Comparison of ENCODE assay signal across 23 mouse cellular contexts in genomic region chr11:11678972-11679371, GRCm38 (mm10). TPM values are rescaled to one million over a fixed set of nuclear protein-coding genes. Genes with fewer than 3 reads are reported as not detected.
DNase-seq lines count a peak whose midpoint lies in the region; ATAC-seq and TF ChIP-seq lines count a peak whose summit lies in the region.
"Had no signal": no experiment of that assay in that cellular context is flagged by ENCODE, and none has a peak within 500 bp of the region (broad histone marks: within the 10 kb centered on the region; RNA-seq: fewer than 3 reads in every experiment).

No protein-coding gene starts in this region.

- intact Hi-C loops in gastrocnemius, postnatal 14 days (cut with DNase I; ENCODE audit: low total_unique reads) = no loop called here

- no peaks in the 10 kb centered on the region for H3K36me3 ChIP-seq in liver, embryonic 13.5 days
- H3K36me3 ChIP-seq in thymus, adult 2 months (ENCODE audit: control insufficient read depth, insufficient read depth, low read length) = no peaks in the 10 kb centered on the region
- no peaks in the 10 kb centered on the region for H3K36me3 ChIP-seq in forebrain, embryonic 14.5 days (ENCODE audit: control insufficient read depth, insufficient read depth, low read length)
- H3K36me3 ChIP-seq: heart, embryonic 12.5 days had no signal

- no peaks in the 10 kb centered on the region for H3K9me3 ChIP-seq in liver, embryonic 13.5 days (replicated peaks)
- H3K9me3 ChIP-seq in forebrain, embryonic 14.5 days (replicated peaks; ENCODE audit: control insufficient read depth, low read length) = no peaks in the 10 kb centered on the region
- H3K9me3 ChIP-seq: heart, embryonic 12.5 days had no signal

- TF ChIP-seq CTCF in thymus, adult 2 months (IDR thresholded peaks at IDR 0.05; ENCODE audit: borderline replicate concordance, control insufficient read depth, extremely low read depth, insufficient read depth, low read length, poor library complexity) = no peak
- no peak for TF ChIP-seq CTCF in layer of hippocampus, adult 2 months (conservative IDR thresholded peaks at IDR 0.05)

- peak overlapping the region; percentile 19 for H3K4me2 ChIP-seq in liver, embryonic 13.5 days
- no peak overlapping the region for H3K4me2 ChIP-seq in forebrain, embryonic 14.5 days (ENCODE audit: low read length)
- H3K4me2 ChIP-seq: heart, embryonic 12.5 days had no signal

- peak; percentile 66 for DNase-seq in CD4-positive, CD25-positive, alpha-beta regulatory T cell, adult 2 months (ENCODE audit: low read depth, low spot score)
- peak; percentile 58 for DNase-seq in T-cell, adult 2 months (ENCODE audit: low spot score)
- no peak for DNase-seq in liver, embryonic 13.5 days
- peak; percentile 60 for DNase-seq in thymus, adult 2 months
- no peak for DNase-seq in forebrain, embryonic 14.5 days (ENCODE audit: low spot score)
- DNase-seq in cerebellum, adult 11 months = no peak
- no peak for DNase-seq in gastrocnemius, postnatal 14 days
- DNase-seq in layer of hippocampus, adult 2 months (ENCODE audit: low spot score in 2 of 2) = no peak
- DNase-seq: adrenal gland, adult 2 months; cerebellum, adult 8-10 months; gastrocnemius, postnatal 36 days; heart, postnatal 4 days; right cerebral cortex, adult 18-20 months; spleen, adult 18-20 months had no signal

- H3K27me3 ChIP-seq in liver, embryonic 13.5 days = peaks cover 2% of the 10 kb centered on the region; the same call in 1 of the 2 replicates
- no peaks in the 10 kb centered on the region for H3K27me3 ChIP-seq in thymus, adult 2 months (ENCODE audit: control insufficient read depth, insufficient read depth, low read length)
- H3K27me3 ChIP-seq in forebrain, embryonic 14.5 days (replicated peaks; ENCODE audit: control insufficient read depth, insufficient read depth, low read length) = no peaks in the 10 kb centered on the region

- no peak for TF ChIP-seq POLR2A in thymus, adult 2 months (IDR thresholded peaks at IDR 0.05; ENCODE audit: control insufficient read depth, extremely low read depth, insufficient read depth, low read length, poor library complexity)

- peaks cover 21% of the 10 kb centered on the region for H3K4me1 ChIP-seq in liver, embryonic 13.5 days (replicated peaks)
- peaks cover 18% of the 10 kb centered on the region for H3K4me1 ChIP-seq in thymus, adult 2 months (replicated peaks; ENCODE audit: control insufficient read depth, insufficient read depth, low read length)
- no peaks in the 10 kb centered on the region for H3K4me1 ChIP-seq in forebrain, embryonic 14.5 days (ENCODE audit: control insufficient read depth, insufficient read depth, low read length)
- H3K4me1 ChIP-seq: heart, embryonic 12.5 days had no signal

- H3K4me3 ChIP-seq in liver, embryonic 13.5 days (replicated peaks) = no peak overlapping the region
- no peak overlapping the region for H3K4me3 ChIP-seq in thymus, adult 2 months (ENCODE audit: control insufficient read depth, insufficient read depth, low read length)
- H3K4me3 ChIP-seq in forebrain, embryonic 14.5 days (ENCODE audit: low read depth, low read length) = no peak overlapping the region
- H3K4me3 ChIP-seq in layer of hippocampus, adult 2 months = no peak overlapping the region
- H3K4me3 ChIP-seq: erythroblast, embryonic 14.5 days; heart, embryonic 12.5 days had no signal

- peak overlapping the region; percentile 31; the same call in 1 of the 2 replicates for H3K9ac ChIP-seq in liver, embryonic 13.5 days
- H3K9ac ChIP-seq in forebrain, embryonic 14.5 days (ENCODE audit: low read length) = no peak overlapping the region
- H3K9ac ChIP-seq: heart, embryonic 12.5 days had no signal

- ATAC-seq in liver, embryonic 13.5 days (ENCODE audit: low read depth) = peak; percentile 69
- no peak for ATAC-seq in forebrain, embryonic 14.5 days

- 14% methylated on average over 6 of the region's 6 CpGs for WGBS in liver, embryonic 13.5 days (ENCODE audit: insufficient replicate concordance)
- WGBS in thymus, adult 2 months = 8% methylated on average over 6 of the region's 6 CpGs
- 76% methylated on average over 6 of the region's 6 CpGs for WGBS in forebrain, embryonic 14.5 days

- no peak overlapping the region for H3K27ac ChIP-seq in liver, embryonic 13.5 days
- H3K27ac ChIP-seq in thymus, adult 2 months (ENCODE audit: control insufficient read depth, insufficient read depth, low read length) = peak overlapping the region; percentile 83
- H3K27ac ChIP-seq in forebrain, embryonic 14.5 days (ENCODE audit: low read depth, low read length) = no peak overlapping the region
- no peak overlapping the region for H3K27ac ChIP-seq in layer of hippocampus, adult 2 months

RNA-seq across cellular contexts. Expression of gene Ikzf1, which starts 5.8 kb away (rescaled TPM):
- 28.3 and 44.6 TPM in 2 replicates for polyA plus RNA-seq in liver, embryonic 13.5 days (2015; fragmentation: Nextera tagmentation; extraction: Ambion mirVana)
- 645 and 923 TPM in 2 replicates for polyA plus RNA-seq in thymus, adult 2 months (2012; rRNA removed)
- polyA plus RNA-seq in forebrain, embryonic 14.5 days (2014; fragmentation: Nextera tagmentation; extraction: Ambion mirVana) = 1.9 and 2.9 TPM in 2 replicates
- under 1 TPM; 0.42 to 0.66 TPM for total RNA-seq in gastrocnemius, postnatal 14 days (2021)
- total RNA-seq in layer of hippocampus, adult 2 months (2021) = 1 to 10 TPM; 2.6 to 4.0 TPM

RNA-seq across cellular contexts. Expression of gene 4930512M02Rik, which starts 51.3 kb away (rescaled TPM):
- polyA plus RNA-seq in liver, embryonic 13.5 days (2015; fragmentation: Nextera tagmentation; extraction: Ambion mirVana) = not detected in 2 replicates
- not detected in 2 replicates for polyA plus RNA-seq in thymus, adult 2 months (2012; rRNA removed)
- polyA plus RNA-seq in forebrain, embryonic 14.5 days (2014; fragmentation: Nextera tagmentation; extraction: Ambion mirVana) = not detected in 2 replicates
- total RNA-seq in gastrocnemius, postnatal 14 days (2021) = not detected
- total RNA-seq in layer of hippocampus, adult 2 months (2021) = not detected
- total RNA-seq: adrenal gland, adult 2 months; gastrocnemius, postnatal 36 days; heart, postnatal 4 days; left cerebral cortex, adult 18-20 months; neutrophil, adult 5-6 weeks had no signal
- polyA plus RNA-seq: adrenal gland, adult 2 months; erythroblast, embryonic 14.5 days; heart, embryonic 12.5 days; kidney, embryonic 14.5 days; large intestine, adult 2 months; limb, embryonic 11.5 days; lung, embryonic 16.5 days; stomach, embryonic 16.5 days had no signal

Comparison
In these comparisons a context has a peak if more than half of its experiments do, and no peak if none do; other contexts are left out.
1. DNase-seq: peak in CD4-positive, CD25-positive, alpha-beta regulatory T cell, adult 2 months (single experiment), T-cell, adult 2 months (single experiment) and thymus, adult 2 months (single experiment); none in liver, embryonic 13.5 days (single experiment), forebrain, embryonic 14.5 days (single experiment), cerebellum, adult 11 months (single experiment), gastrocnemius, postnatal 14 days (single experiment) and layer of hippocampus, adult 2 months (0 of 2).
2. RNA of gene Ikzf1, which starts 5.8 kb away (polyA plus RNA-seq): 645 to 923 TPM in thymus, adult 2 months; 28.3 to 44.6 TPM in liver, embryonic 13.5 days and 1.9 to 2.9 TPM in forebrain, embryonic 14.5 days; every median in the first group is over 10 times any median in the second.